Mouse (Mus musculus): Measurements from ENCODE around the gene Mvb12a. TPM values are rescaled to one million over a fixed set of nuclear protein-coding genes. Genes with fewer than 3 reads are reported as not detected.

Mvb12a gene
- total and polyA plus RNA-seq, 3 experiments: 80.5 to 157 (median 128) TPM

DNA sequence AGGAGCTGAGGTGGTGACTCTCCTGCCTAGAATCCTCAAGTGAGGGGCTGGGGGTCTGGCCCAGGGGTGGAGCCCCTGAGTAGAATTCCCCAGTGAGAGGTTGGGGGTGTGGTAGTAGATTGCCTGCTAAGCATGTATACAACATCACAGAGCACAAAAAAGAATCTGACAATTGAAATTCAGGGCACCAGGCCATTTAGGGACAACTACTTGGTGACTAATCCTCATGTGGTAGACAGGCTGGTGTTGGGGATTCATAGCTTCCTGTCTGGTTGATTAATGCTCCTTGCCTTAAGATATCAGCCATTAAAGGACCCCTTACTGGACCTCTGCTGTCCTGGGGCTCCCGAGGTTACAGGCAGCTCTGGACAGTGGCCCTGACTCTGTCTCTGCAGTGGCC lies 36.3 kb downstream of the Mvb12a start:
- no peak for TF ChIP-seq CHD2 (IDR thresholded peaks at IDR 0.05; ENCODE audit: low read length)
- no peak for TF ChIP-seq ZMIZ1 (IDR thresholded peaks at IDR 0.05; ENCODE audit: low read depth, low read length)
- TF ChIP-seq ZKSCAN1 (IDR thresholded peaks at IDR 0.05; ENCODE audit: borderline replicate concordance, low read depth, low read length): no peak
- no peak for TF ChIP-seq E2F4 (IDR thresholded peaks at IDR 0.05; ENCODE audit: insufficient replicate concordance, low read depth, low read length)
- TF ChIP-seq MYC (IDR thresholded peaks at IDR 0.05; ENCODE audit: low read depth, low read length): no peak
- no peak for TF ChIP-seq POLR2AphosphoS2 (IDR thresholded peaks at IDR 0.05; ENCODE audit: low read depth, low read length)
- TF ChIP-seq RCOR1 (conservative IDR thresholded peaks at IDR 0.05; ENCODE audit: low read depth, low read length): no peak
- no peak for TF ChIP-seq CHD1 (IDR thresholded peaks at IDR 0.05; ENCODE audit: low read depth, low read length)
- TF ChIP-seq JUN (IDR thresholded peaks at IDR 0.05; ENCODE audit: insufficient read depth, low read depth, low read length): no peak
- TF ChIP-seq TCF12 (IDR thresholded peaks at IDR 0.05; ENCODE audit: low read depth, low read length): no peak
- no peak for TF ChIP-seq PAX5 (IDR thresholded peaks at IDR 0.05; ENCODE audit: low read length)
- no peak for TF ChIP-seq UBTF (IDR thresholded peaks at IDR 0.05; ENCODE audit: low read depth, low read length)
- Histone ChIP-seq H3K27me3 (replicated peaks) (no peaks in the 10 kb centered on the region), H3K4me1 (ENCODE audit: control insufficient read depth in 1 of 2, insufficient read depth in 2 of 2) (peaks cover 13 to 21% of the 10 kb centered on the region in 2 experiments), H3K4me3 (replicated peaks in 1 of 3; ENCODE audit: low read depth in 2 of 3, low read length in 2 of 3, poor library complexity in 1 of 3) (no peak overlapping the region), H3K36me3 (replicated peaks in 1 of 2; ENCODE audit: control insufficient read depth in 1 of 2, insufficient read depth in 1 of 2, low read length in 1 of 2) (peaks cover 4 to 9% of the 10 kb centered on the region in 2 experiments), H3K27ac (ENCODE audit: insufficient read depth, low read depth) (no peak overlapping the region), H3K9me3 (replicated peaks; ENCODE audit: low read length) (no peaks in the 10 kb centered on the region), H3K9ac (ENCODE audit: insufficient read depth, low read depth) (no peak overlapping the region), H3K79me2 (replicated peaks; ENCODE audit: control insufficient read depth, extremely low read depth, insufficient read depth, poor library complexity, severe bottlenecking) (no peaks in the 10 kb centered on the region), H3K4me2 (ENCODE audit: insufficient read depth, low read depth, poor library complexity, severe bottlenecking) (no peak overlapping the region)
- DNase-seq (ENCODE audit: extremely low read depth): no peak
- in situ Hi-C loops (cut with MboI; ENCODE audit: low pct_ligation_motif_present, low pct_unique_long_range_greater_than_20kb, low sequenced_read_pairs): no loop called here
- dilution Hi-C loops (cut with MboI; ENCODE audit: extremely low pct_ligation_motif_present, extremely low pct_unique_long_range_greater_than_20kb, low sequenced_read_pairs): no loop called here

DNA sequence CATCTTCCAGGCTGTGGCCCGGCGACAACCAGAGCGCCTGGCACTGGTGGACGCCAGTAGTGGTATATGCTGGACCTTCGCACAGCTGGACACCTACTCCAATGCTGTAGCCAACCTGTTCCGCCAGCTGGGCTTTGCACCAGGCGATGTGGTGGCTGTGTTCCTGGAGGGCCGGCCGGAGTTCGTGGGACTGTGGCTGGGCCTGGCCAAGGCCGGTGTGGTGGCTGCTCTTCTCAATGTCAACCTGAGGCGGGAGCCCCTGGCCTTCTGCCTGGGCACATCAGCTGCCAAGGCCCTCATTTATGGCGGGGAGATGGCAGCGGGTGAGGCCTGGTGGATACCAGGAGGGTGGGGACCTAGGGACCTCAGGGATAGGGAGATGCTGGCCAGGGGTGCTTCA lies 36.8 kb downstream of the Mvb12a start:
- TF ChIP-seq MAX (IDR thresholded peaks at IDR 0.05; ENCODE audit: low read length): no peak
- TF ChIP-seq CHD2 (IDR thresholded peaks at IDR 0.05; ENCODE audit: low read length): no peak
- TF ChIP-seq USF1 (IDR thresholded peaks at IDR 0.05; ENCODE audit: low read depth, low read length): no peak
- no peak for TF ChIP-seq ZC3H11A (IDR thresholded peaks at IDR 0.05; ENCODE audit: low read depth, low read length)
- no peak for TF ChIP-seq MYC (IDR thresholded peaks at IDR 0.05; ENCODE audit: low read depth, low read length)
- TF ChIP-seq JUN (IDR thresholded peaks at IDR 0.05; ENCODE audit: insufficient read depth, low read depth, low read length): no peak
- TF ChIP-seq E2F4 (IDR thresholded peaks at IDR 0.05; ENCODE audit: insufficient replicate concordance, low read depth, low read length): no peak
- TF ChIP-seq CHD1 (IDR thresholded peaks at IDR 0.05; ENCODE audit: low read depth, low read length): no peak
- no peak for TF ChIP-seq PAX5 (IDR thresholded peaks at IDR 0.05; ENCODE audit: low read length)
- no peak for TF ChIP-seq MAFK (IDR thresholded peaks at IDR 0.05; ENCODE audit: insufficient replicate concordance, low read length)
- no peak for TF ChIP-seq RCOR1 (conservative IDR thresholded peaks at IDR 0.05; ENCODE audit: low read depth, low read length)
- no peak for TF ChIP-seq RAD21 (IDR thresholded peaks at IDR 0.05; ENCODE audit: low read depth, low read length)
- no peak for TF ChIP-seq KAT2A (IDR thresholded peaks at IDR 0.05; ENCODE audit: insufficient replicate concordance, low read length)
- Histone ChIP-seq H3K36me3 (replicated peaks in 1 of 2; ENCODE audit: control insufficient read depth in 1 of 2, insufficient read depth in 1 of 2, low read length in 1 of 2) (peaks cover 6 to 13% of the 10 kb centered on the region in 2 experiments), H3K4me3 (replicated peaks in 1 of 3; ENCODE audit: low read depth in 2 of 3, low read length in 2 of 3, poor library complexity in 1 of 3) (no peak overlapping the region), H3K9ac (ENCODE audit: insufficient read depth, low read depth) (no peak overlapping the region), H3K9me3 (replicated peaks; ENCODE audit: low read length) (no peaks in the 10 kb centered on the region), H3K4me2 (ENCODE audit: insufficient read depth, low read depth, poor library complexity, severe bottlenecking) (no peak overlapping the region), H3K27me3 (replicated peaks) (no peaks in the 10 kb centered on the region), H3K79me2 (replicated peaks; ENCODE audit: control insufficient read depth, extremely low read depth, insufficient read depth, poor library complexity, severe bottlenecking) (no peaks in the 10 kb centered on the region), H3K27ac (ENCODE audit: insufficient read depth, low read depth) (no peak overlapping the region), H3K4me1 (ENCODE audit: control insufficient read depth in 1 of 2, insufficient read depth in 2 of 2) (peaks cover 13 to 19% of the 10 kb centered on the region in 2 experiments)
- no peak for DNase-seq (ENCODE audit: extremely low read depth)
- in situ Hi-C loops (cut with MboI; ENCODE audit: low pct_ligation_motif_present, low pct_unique_long_range_greater_than_20kb, low sequenced_read_pairs): no loop called here
- dilution Hi-C loops (cut with MboI; ENCODE audit: extremely low pct_ligation_motif_present, extremely low pct_unique_long_range_greater_than_20kb, low sequenced_read_pairs): no loop called here
